Mouse (Mus musculus) NIH3T3 (cell line): ENCODE measurements at regions not wholly inside any gene's neighbourhood (a gene's known extent, or its start where the extent isn't known, plus 50 kb on each side); places are given as distances from the start of the nearest gene placed in this dataset.

Experiments used
- DNase-seq: peaks from one replicate; pipeline ENCODE4 v3.0.0-alpha.2; 2012; ENCODE audit warnings: low read depth

DNA sequence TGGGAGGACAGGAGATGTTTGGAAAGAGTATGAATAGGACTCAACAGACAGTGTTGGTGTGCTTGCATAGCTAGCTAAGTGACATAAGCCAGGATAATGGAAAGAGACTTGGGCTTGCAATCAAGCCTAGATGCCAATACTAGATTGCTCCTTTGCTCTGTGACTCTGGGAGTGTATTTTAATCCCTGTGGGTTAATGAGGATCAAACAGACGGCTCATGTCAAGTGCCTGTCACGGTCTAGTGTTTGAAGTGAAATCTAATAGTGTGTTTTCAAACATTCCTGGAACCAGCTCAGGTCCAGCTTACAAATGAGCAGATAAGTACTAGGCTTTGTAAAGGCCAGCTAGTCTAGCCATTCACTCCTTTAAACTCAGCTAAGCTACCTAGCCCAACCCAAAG lies 64.1 kb upstream of the Ranbp3l start:
- DNase-seq = no peak

DNA sequence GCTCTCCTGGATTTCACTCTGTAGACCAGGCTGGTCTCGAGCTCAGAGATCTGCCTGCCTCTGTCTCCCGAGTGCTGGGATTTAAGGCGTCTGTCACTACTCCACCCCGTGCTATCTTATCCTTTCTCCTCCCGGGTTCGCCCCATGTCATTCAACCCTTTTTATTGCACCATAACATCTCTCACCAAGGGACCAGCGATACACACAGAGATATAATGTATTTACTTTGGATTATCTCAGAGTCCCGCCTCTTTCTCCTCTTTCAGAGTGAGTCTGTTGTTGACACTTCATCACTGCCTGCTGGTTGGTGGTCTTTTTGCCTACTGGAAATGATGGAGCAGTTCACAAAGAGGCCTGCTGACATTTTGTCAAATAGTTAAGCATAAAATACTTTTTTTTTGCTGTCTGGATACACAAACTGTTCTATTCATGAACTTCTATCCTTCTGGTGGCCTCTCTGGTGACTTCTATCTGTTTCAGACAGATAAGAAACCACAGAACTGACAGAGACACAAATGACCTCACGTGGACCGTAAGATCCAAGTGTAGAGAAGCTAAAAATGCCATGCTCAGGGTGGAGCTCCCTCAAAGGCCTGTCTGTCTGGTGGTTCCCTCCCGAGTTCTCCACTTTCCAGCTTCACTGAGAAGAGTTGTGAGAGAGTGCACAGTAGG lies 70.1 kb upstream of the Ranbp3l start:
- DNase-seq = no peak

DNA sequence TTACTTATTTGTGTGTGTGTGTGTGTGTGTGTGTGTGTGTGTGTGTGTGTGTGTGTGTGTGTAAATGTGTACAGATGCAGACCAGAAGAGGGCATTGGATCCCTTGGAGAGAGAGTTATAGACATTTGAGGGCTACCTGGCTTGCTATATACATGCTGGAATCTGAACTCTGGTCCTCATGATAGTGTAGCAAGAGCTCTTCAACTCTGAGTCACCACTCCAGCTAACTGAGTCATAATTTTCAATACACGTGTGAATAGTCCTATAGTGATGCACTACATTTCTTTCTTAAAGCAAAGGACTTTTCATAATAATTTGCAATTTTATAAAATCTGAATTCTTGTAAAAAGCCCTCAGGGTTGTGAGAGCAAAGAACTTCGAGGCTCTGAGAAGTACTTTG lies 70.9 kb upstream of the Ranbp3l start:
- peak; percentile 66 for DNase-seq

DNA sequence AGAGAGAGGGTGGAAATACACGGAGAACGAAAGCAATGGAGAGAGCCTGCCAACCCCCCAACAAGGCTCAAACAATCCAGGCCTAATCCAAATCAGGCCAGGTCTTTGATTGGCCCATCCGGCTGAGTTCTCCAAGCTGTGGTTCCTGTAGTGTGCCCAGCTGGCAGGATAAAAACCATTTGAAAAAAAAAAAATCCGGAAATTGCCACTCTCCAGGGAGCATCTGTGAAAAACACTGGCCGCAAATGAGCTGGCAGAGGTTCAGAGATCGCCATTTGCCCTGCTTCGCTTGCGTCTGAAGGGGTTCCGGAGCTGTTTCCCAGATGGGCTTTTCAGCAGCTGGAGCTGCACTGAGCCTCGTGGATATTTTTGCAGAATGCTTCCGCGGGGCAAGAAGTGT lies 71.4 kb upstream of the Ranbp3l start:
- no peak for DNase-seq

DNA sequence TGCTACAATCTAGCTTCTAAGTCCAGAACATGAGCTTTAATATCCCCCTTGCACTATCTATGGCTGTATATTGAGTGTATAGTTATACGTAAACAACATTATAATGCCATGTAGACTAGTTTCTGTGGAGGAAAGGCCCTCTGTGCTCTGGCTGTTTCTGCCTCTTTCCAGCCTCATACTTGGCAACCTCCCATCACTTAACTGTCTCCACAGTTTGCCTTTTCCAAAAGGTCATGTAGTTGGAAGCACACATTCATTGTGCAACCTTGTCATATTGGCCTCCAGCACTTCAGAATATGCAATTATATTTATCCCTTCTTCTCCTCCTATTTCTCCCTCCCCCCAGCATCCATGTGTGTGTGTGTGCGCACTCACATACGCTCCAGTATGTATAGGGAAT lies 82.2 kb upstream of the Ranbp3l start:
- DNase-seq = peak; percentile 84

DNA sequence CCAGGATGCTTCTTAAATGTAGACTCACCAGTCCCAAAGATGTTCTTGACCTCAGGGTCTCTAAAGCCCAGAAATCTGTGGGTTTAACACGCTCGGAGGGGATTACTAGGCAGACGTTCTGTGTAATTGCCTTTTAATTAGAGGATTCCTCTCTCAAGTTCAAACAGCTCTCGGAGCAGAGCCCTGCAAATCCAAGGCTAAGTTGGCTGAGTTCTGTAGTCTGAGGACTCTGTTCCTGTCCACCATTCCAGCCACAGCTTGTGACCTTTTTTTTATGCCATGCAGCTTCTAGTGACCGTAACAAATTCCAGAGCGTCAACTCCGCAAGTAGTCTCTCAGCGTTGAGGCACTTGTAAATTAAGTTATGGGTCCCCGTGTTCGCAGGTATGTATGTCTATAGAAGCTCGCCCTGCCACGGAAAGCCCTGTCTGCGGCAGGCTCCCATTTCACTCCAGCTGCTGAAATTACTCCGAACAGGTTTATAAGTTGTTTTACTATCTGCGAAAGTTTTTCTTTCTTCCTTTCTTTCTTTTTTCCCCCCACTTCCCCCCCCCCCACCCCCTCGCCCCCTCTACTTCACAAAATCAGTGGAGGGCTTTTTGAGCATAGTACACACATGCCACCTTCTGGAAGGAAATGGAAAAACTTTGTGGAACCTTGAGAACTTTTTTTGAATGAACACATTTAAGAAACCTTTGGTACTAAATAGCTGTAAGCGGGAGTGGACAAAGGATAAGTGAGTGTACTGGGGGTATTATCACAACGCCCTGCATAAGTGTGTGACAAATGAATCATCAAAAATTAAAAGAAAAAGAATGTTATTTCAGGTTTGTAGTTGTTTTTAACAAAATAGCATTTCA lies 82.9 kb upstream of the Ranbp3l start:
- DNase-seq = peak; percentile 76

DNA sequence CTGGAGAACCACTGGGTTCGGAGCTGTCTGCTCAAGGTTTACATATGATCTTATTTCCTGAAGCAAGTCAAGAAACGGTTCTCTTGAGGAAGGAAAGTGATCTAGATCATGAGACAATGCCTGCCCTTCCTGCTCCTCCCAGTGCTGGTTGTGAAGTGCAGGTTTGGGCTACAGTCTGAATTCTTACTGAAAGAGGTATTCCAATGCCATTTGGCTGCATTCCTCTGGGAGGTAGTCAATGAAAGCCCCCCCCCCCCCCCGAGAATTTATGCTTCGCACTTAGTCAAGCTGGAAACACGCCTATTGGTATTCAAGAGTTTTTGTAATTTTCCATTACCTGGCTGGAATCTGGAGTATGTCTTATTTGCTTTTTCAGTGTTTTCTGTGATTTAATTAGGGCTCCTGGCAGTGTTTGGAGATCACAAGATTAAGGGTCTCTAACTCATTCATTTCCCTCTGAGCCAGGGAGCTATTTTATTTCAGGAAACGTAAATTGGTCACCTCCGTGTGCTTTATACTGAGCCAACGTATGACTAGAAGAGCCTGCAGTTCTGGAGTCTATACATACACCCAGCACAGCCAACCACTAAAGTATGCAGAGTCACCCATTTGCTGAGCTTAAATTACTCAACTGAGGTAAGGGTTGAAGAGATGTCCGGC lies 84.7 kb upstream of the Ranbp3l start:
- DNase-seq = peak; percentile 62

DNA sequence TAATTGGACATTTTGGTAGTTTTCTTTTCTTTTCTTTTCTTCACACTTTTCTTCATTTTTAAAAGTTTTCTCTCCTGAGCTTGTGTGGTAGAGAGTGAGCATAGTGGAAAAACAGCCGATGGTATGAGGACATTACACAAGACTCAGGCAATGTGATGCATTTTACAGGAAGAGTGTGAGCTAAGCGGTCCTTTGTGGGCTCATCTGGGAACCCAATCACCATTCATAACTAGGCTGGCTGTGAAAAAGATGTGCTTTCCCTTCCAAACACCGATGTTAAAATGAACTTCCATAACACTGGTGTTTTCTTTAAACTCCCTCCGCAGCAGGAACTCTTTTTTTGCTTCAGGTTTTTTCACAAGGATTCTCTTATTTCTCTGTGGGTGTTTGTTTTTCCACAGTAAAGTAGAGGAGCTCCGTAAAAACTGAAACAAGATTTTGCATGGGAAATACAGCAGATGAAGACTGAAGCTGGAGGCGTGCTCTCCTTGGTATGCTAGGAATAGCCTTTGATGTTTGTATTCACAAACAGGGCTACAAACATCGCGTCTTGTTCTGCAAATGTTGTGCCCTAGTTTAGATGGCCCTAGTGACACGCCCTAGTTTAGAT lies 92.8 kb upstream of the Ranbp3l start:
- peak; percentile 57 for DNase-seq

DNA sequence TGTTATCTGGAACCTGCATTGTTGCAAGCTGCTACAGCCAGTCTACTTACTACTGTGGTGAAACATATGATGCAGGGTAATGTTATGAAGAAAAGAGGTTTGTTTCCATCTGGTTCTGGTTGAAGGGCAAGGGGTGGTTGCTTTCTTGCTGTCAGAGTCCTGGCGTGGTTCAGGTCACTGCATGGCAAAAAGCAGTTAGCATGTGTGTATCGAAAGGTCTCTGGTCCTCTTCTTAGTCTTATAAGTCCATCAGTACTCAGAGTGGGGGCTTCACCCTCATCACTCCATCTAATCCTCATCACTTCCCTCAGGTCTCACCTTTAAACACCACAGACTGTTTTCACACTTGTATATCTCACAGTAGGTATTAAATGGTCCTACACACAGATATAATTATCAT lies 99.7 kb upstream of the Ranbp3l start:
- DNase-seq = no peak

DNA sequence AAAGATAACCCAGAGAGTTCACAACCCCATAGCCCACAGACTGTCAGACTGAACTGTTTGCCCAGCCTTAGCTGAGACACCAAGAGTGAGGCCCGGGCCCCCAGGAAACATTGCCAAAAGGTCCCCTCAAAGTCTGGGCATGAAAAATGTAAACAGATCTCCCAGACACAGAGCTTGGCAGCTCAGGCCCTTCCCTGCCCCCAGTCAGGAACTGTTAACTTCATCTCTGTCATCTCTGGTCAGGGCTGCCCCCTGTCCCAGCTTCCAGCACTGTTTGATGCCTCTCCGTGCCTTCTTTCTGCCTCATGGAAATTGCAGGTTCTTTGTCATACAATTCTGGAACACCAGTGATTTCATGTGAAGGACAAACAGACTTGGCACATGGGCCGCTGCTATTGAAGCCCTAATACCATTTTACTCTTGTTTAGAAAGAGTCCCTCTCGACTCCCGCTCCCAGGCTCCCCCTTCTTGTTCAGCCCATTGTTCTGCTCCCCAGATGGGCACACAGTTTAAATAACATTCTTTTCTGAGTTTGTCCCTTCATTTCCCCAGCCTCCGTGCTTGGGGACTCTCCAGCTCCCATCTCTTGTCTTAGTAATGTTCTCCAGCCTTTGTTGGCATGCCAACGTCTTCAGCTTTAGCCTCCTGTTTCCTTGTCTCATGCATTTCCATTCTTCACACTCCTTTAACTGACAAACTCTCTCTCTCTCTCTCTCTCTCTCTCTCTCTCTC lies 100.4 kb upstream of the Ranbp3l start:
- DNase-seq = peak; percentile 20

DNA sequence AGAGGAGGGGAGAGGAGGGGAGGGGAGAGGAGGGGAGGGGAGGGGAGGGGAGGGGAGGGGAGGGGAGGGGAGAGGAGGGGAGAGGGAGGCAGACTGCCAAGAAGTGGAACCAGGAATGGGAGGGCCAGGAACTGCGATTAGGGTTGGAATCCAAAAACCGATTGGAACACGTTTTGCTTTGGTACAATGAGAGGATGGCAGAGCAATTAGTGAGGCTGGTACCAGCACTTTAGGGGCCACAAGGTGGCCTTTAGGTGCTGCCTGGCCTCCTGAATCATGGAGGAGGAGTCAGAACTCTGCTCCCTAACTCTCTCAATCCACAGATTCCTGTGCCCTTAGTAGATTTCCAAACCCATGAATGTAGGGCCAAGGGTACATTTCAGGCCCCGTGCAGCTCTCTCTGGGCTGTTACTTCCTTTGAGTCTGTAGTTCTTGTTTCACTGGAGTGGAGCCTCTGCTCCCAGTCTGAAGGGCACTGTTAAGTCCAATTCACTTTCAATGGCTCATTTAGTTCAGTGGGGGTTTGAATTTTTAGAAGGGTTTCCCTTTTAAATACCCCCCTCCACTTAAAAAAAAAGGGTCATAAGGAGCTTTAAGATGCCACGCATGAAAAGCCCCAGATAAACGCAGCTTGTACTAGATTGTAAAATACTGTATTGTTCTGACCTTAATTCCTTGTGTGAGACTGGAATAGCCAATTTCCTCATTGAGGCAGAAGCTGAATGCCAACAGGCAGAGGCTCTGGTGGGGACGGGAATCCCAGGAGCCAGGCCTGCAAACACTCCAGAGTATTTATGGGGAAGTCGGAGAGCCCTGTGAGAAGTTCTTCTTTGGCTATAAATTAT lies 102.4 kb upstream of the Ranbp3l start:
- DNase-seq = no peak

DNA sequence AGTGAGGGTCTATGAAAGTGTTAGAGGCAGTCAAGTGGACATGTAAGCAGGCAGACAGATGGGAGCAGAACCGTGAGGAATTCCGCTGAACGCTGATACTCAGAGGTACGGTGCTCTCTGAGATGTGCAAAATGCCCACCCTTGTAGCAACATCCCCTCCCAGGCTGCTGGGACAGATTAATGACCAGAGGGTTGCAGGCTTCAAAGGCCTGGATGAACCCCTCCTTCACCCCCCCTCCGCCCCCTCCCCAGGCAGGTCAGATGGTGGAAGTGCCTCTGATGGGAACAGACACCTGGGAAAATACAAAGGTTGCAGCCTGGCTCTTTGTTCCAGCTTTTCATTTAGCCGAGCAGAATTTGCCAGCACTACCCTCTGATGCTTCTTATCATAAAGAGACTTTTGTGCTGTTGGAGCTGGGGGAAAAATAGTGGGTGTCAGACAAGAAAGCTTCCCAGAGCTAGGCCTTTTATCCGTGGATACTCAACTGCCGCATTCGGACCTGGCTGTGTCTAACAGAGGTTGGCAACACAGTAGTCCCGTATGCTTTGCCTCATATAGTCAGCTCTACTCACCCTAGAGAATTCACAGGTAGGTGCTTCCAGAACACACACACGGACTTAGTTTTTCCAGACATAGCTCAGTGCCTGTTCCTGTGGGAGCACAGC lies 111.2 kb upstream of the Ranbp3l start:
- DNase-seq = no peak

DNA sequence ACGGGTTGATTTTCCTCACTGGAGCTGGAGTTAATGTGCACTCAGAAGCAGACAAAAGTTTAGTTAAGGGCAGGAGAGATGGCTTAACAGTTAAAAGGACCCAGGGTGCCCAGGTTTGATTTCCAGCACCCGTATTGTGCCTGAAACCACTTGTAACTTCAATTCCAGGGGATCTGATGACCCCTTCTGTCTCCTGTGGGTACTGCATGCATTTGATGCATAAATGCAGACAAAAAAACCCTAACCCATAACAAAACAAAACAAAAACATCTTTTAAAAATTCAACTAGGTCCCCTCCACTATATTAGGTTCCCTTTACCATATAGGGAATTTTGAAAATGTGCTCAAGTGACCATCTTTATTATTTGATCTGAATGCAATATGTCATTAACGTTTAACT lies 112.2 kb upstream of the Ranbp3l start:
- DNase-seq = no peak

DNA sequence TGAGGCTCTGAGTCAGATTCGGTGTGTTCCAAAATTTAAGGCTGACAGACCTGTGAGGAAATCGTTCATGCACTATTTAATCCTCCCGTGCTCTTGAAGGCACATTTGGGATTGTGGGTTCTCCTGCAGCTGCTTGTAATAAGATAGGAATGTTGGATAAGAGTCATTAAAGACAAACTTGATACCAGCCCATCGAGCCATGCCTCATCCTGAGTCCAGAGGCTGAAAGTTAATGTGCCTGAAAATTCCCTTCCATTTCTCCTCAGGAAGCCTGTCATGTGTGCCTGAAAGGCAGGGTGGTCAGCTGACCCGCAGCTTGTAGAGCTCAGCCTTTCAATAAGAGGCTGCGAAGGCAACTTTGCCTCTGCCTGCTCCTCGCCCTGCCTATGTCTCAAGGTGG lies 113.4 kb upstream of the Ranbp3l start:
- peak; percentile 84 for DNase-seq

DNA sequence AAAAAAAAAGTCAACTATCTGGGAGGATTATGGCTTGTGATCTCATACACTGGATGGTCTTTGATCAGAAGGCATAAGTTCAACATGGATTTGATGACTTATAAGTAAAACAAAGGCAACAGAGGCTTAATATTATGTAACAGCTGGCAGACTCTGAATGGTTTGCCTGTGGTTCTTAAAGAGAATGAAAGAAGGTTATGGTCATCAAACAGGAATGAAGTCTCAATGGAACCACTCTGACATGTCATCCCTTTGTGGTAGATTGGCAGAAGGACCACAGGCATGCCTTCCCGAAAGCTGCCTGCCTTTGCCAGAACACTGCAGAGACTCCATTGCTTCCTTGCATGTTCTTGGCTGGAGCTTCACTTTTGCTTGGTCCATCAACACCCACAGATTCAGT lies 116.8 kb upstream of the Ranbp3l start:
- peak; percentile 20 for DNase-seq

DNA sequence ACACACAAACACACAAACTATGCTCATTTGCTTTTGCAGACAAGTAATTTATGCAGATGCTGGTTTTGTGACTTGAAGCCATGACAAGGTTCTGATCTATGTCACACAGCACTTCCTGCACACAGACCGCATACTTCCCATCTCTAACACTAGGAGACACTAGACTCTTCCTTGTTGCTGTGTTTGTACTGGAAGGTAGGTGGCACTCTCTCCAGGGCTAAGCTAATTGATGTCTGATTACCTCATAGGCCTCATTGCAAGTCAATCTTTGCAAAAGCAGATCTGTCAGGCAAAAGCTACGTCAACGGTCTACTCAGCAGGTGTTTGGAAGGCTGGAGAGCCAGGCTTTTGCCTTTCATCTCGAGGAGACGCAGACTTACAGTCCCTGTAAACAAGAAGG lies 118.3 kb upstream of the Ranbp3l start:
- DNase-seq = peak; percentile 27

DNA sequence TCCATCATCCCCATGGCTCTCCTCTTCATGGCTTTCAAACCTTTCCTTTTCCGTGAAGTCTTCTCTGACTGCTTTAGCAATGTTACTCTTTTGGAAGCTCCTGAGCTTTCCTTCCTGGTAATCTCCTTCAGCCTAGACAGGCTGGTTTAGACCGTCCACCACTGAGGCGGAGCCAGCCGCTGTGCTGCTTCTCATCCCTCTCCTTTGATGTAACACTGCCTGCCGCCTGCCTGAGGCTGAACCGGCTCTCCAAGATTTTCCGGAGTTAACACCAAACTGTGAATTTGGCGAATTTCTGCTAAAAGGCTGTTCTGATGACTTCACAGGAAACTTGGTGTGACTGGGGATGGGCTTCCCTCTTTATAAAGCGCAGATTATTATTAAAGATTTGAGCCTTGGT lies 125.6 kb upstream of the Ranbp3l start:
- DNase-seq = no peak

DNA sequence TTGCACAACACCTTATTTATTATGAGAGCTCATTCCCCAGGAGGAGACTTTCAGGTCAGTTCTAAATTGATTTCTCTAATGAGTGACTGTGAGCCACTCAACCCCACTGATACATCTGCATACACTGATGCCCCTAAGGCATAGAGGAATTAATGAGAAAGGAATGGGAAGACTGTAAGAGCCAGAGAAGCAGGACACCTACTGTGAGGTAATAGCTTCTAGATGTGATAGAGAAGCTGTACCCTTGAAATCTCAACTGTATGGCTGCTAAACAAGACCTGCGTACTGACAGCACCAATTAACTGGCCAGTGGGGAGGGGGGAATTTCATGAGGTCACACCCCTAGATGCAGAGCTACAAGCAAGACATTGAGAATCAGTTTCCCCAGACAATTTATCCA lies 128.3 kb upstream of the Ranbp3l start:
- DNase-seq = no peak

DNA sequence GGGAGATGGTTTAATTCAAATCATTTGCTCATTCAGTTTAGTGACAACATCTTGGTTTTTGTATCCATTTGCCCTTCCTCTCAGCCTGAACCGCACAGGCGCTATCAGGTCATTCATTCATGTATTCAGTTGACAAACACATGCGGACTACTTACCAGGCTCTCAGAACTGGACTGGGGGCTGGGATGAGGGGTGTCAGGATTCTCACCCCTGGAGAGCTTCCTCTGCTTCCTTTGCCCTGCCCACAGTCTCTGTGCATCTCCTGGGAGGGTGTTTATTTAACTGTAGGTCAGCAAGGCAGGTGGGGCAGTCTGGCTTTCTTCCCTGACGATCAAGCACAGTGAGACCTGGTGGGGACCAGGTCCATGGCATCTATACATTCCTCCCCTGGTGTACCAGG lies 123.6 kb upstream of the Slc1a3 start:
- DNase-seq = no peak

DNA sequence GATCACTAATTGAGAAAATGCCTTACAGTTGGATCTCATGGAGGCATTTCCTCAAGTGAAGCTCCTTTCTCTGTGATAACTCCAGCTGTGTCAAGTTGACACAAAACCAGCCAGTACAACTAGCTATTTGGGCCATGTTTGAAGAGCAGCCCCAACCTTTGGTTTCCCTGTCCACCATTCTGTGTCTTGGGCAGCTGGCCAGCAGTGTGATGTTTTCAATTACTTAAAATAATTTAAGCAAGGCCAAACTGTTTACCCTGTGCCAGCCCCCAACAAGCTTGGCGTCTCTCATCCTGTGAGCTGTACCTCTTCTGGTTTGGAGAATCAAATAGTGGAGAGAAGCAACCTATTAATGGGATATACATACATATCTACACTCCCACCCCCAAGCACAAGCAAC lies 122.4 kb upstream of the Slc1a3 start:
- peak; percentile 79 for DNase-seq
